Mouse (Mus musculus) liver, adult (tissue): ENCODE results near the gene Prim1.

Source experiments
- GATA4 ChIP-seq: IDR thresholded peaks from 2 replicates; pipeline ENCODE4 v1.6.1; 2014; ENCODE audit warnings: mild to moderate bottlenecking, low read length; ENCODE audit not compliant: insufficient replicate concordance

The Prim1 gene

DNA sequence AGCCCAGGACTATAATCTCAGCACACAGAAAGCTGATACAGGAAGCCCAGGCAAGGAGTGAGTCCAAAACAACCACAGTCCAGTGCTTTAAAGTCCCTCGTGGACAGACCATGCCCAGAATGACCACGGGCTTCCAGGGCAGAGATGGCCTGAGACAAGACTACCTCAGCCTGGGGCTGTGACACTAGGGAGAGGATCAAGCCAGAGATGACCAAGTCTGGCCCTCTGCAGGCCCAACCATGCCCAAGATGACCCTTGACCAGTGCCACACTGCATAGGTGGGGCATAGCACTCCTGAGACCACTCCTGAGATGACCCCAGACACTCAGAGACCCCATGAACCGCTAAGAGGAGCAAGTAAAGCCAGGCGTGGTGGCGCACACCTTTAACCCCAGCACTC is 5.2 kb upstream of the Prim1 start:
- no peak for TF ChIP-seq GATA4

DNA sequence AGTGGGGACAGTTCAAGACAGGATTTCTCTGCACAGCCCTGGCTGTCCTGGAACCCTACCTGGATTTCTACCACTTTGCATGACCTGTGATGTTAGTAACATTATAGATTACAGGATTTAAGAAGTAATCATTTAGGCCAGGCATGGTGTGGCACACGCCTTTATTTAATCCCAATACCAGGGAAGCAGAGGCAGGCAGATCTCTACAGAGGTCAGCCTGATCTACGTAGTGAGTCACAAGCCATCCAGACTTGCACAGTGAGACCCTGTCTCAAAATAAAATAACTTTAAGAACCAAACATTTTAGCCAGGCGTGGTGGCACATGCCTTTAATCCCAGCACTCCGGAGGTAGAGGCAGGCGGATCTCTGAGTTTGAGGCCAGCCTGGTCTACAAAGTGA is 7.2 kb downstream of the Prim1 start:
- no peak for TF ChIP-seq GATA4

GRCm38 (mm10) chr10:128023496-128023895 is 8.5 kb downstream of the Prim1 start:
- no peak for TF ChIP-seq GATA4

- no peak for TF ChIP-seq GATA4
Measured at GRCm38 (mm10) chr10:128029931-128030330, 15.0 kb downstream of the Prim1 start.

DNA sequence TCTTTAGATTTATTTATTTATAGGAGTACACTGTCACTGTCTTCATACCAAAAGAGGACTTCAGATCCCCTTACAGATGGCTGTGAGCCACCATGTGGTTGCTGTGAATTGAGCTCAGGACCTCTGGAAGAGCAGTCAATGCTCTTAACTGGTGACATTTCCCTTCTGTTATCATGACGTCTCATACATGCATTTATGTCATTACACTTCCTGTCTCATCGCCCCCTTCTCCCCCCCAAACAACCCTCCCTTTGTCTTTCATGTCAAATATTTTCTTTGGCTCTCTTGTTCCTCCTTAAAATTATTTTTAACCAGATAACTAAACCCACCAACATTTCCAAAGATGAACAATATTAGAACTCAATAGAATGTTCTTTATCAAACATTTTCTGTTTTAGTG is 15.9 kb downstream of the Prim1 start:
- TF ChIP-seq GATA4 = no peak

DNA sequence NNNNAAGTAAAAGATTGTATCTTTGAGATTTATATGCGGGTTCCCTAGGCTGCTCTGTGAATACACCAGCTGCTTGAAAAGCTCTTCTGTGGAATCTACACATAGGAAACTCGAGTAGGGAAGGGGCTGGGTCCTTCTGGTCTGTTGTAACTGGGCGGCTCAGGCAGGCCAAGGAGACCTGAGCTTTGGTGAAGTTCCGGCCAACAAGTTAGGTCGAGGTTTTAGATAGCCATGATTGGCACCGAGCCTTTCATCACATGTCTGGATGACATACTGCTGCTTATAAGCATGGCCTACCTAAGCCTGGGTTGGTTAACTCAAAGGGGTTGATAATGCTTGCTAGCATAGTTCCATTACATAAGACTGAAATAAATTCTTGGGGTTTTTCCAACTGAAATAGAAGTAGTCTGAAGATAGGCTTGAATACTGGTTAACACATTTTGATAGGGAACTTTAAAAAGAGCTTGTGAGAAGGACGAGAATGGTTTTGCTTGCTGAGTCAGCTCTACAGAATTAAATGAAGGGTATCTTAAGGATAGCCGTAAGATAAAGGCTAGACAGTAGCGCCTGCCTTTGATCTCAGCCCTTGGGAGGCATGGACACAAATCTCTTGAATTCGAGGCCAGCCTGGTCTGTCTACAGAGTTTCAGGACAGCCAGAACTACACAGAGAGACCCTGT is 21.9 kb downstream of the Prim1 start:
- TF ChIP-seq GATA4 = no peak

DNA sequence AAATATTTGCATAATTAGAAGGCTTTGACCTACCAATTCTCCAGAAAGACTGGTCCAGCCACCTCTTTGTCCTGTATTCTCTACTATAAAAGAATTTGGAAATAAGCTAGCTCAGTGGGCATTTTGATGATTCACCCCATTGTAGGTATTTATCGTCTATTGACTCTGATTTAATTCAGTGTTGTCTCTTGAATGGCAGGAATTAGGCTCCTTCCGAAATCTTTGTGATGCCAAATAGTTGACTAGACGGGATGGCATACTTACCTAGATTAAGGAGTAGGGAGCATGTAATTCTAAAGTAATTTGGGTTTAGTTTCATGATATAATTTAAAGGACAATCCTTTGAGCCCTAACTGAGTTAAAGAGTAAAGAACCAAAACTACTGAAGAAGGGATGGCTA is 23.0 kb downstream of the Prim1 start:
- TF ChIP-seq GATA4 = no peak

GRCm38 (mm10) chr10:128039167-128039566 is 24.2 kb downstream of the Prim1 start:
- no peak for TF ChIP-seq GATA4

GRCm38 (mm10) chr10:128039858-128040257 is 24.9 kb downstream of the Prim1 start:
- no peak for TF ChIP-seq GATA4

- no peak for TF ChIP-seq GATA4
Measured at GRCm38 (mm10) chr10:128040293-128040692, 25.3 kb downstream of the Prim1 start.

- TF ChIP-seq GATA4 = no peak
Measured at GRCm38 (mm10) chr10:128041636-128042035, 26.7 kb downstream of the Prim1 start.

DNA sequence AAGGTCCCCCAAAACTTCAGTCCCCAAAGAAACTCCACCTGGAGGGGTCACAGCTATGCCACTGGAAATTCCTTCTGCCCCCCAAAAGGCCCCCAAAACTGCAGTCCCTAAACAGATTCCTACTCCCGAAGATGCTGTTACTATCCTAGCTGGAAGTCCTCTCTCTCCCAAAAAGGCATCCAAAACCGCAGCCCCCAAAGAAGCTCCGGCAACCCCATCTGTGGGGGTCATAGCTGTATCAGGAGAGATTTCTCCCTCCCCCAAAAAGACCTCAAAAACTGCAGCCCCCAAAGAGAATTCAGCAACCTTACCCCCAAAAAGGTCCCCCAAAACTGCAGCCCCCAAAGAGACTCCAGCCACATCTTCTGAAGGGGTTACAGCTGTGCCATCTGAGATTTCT is 27.5 kb downstream of the Prim1 start:
- no peak for TF ChIP-seq GATA4

DNA sequence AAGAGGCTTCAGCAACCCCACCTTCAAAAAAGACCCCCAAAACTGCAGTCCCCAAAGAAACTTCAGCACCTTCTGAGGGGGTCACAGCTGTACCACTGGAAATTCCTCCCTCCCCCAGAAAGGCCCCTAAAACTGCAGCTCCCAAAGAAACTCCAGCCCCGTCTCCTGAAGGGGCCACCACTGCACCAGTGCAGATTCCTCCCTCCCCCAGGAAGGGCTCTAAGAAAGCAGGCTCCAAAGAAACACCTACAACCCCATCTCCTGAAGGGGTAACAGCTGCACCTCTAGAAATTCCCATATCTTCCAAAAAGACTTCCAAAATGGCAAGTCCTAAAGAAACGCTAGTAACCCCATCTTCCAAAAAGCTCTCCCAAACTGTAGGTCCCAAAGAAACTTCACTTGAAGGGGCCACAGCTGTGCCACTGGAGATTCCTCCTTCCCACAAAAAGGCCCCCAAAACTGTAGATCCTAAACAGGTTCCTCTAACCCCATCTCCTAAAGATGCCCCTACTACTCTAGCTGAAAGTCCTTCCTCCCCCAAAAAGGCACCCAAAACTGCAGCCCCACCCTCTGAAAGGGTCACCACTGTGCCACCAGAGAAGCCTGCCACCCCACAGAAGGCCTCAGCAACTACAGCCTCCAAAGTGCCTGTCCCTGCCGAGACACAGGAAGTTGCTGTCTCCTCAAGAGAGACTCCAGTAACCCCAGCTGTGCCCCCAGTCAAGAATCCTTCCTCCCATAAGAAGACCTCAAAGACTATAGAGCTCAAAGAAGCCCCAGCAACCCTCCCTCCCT is 28.3 kb downstream of the Prim1 start:
- no peak for TF ChIP-seq GATA4

DNA sequence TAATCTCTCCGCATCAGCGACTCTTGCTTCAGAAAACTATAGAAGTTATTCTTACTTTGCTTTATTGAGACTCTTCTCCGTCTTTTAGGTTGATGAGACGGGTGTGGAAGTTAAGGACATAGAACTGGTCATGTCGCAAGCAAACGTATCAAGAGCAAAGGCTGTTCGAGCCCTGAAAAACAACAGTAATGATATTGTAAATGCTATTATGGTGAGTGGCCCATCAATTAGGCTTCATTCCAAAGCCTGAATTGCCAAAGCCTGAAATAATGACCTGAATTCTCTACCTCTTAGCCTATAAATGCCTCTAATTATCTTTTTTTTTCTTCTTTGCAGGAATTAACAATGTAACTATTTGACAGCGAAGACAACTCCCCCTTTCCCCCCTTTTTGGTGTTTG is 33.2 kb downstream of the Prim1 start:
- TF ChIP-seq GATA4 = no peak

GRCm38 (mm10) chr10:128049741-128050140 is 34.8 kb downstream of the Prim1 start:
- TF ChIP-seq GATA4 = no peak

- TF ChIP-seq GATA4 = no peak
Measured at GRCm38 (mm10) chr10:128050355-128050754, 35.4 kb downstream of the Prim1 start.

DNA sequence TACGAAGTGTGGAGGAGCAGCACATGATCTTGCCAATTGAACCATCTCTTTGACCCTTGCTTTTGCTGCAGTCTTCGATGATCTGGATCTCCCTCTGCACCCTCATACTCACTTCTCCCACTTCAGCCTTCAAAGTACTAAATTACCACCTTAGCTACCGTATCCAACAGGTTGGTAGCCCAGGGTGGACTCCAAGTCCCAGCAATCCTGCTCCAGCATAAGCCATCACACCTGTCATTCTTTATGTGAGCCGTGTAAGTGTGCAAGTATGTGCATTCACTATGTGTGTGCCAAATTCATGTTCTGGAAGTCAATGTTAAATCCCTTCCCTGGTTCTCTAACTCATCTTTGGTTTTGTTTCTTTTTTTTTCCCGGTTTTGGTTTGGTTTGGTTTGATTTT is 36.6 kb downstream of the Prim1 start:
- TF ChIP-seq GATA4 = no peak

GRCm38 (mm10) chr10:128053001-128053400 is 38.0 kb downstream of the Prim1 start:
- no peak for TF ChIP-seq GATA4
